Mouse (Mus musculus): Measurements from ENCODE around the gene Shisal2b.

DNA sequence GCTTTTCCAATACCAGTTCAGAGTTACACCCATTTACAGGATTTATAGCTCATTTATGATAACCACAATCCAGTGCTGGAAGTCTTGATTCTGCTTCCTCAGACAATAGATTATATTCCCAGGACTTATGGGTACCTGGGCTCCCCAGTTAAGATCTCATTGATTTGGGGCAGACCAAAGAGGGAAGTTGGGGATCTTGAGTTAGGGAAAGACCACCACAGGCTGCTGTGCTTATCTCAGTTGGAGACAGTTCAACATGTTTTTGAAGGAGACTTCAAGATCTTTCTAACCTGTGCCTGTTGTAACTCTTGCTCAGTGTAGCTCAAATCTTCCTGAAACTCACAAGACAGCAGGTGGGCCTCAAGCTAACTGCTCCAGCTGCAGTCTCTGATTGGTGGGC, 42.5 kb downstream of the Shisal2b start:
- TF ChIP-seq CTCF (IDR thresholded peaks at IDR 0.05; ENCODE audit: low read depth, low read length) (no peak), TAL1 (conservative IDR thresholded peaks at IDR 0.05; ENCODE audit: low read depth, low read length) (no peak), POLR2AphosphoS5 (IDR thresholded peaks at IDR 0.05; ENCODE audit: insufficient replicate concordance, low read depth, low read length) (no peak)
